In genomic region chr6:115674316-115674715, GRCm38 (mm10) we compare ENCODE assay signal across 11 mouse cellular contexts. TPM values are rescaled to one million over a fixed set of nuclear protein-coding genes. Genes with fewer than 3 reads are reported as not detected.
DNase-seq lines count a peak whose midpoint lies in the region; ATAC-seq and TF ChIP-seq lines count a peak whose summit lies in the region.
"Had no signal": no experiment of that assay in that cellular context is flagged by ENCODE, and none has a peak within 500 bp of the region (broad histone marks: within the 10 kb centered on the region; RNA-seq: fewer than 3 reads in every experiment).

No protein-coding gene starts in this region.

- 1% methylated on average over 2 of the region's 2 CpGs for WGBS in liver, adult 2 months
- 54% methylated on average over 2 of the region's 2 CpGs for WGBS in embryonic facial prominence, embryonic 14.5 days
- 30% methylated on average over 2 of the region's 2 CpGs for WGBS in intestine, embryonic 15.5 days
- 66% methylated on average over 2 of the region's 2 CpGs for WGBS in neural tube, embryonic 12.5 days

- peak overlapping the region; percentile 48 for H3K4me3 ChIP-seq in liver, adult 2 months (ENCODE audit: insufficient read depth, low read depth, low read length)
- peak overlapping the region; percentile 100 for H3K4me3 ChIP-seq in embryonic facial prominence, embryonic 14.5 days (ENCODE audit: low read depth, low read length)
- peak overlapping the region; percentile 79 for H3K4me3 ChIP-seq in intestine, embryonic 15.5 days (replicated peaks)
- peak overlapping the region; percentile 97 for H3K4me3 ChIP-seq in neural tube, embryonic 12.5 days

- peaks cover 48% of the 10 kb centered on the region for H3K79me2 ChIP-seq in liver, adult 2 months (ENCODE audit: control insufficient read depth, insufficient read depth, low read length)

- H3K27ac ChIP-seq in liver, adult 2 months (replicated peaks; ENCODE audit: insufficient read depth, low read depth, low read length), result peak overlapping the region; percentile 73
- H3K27ac ChIP-seq in embryonic facial prominence, embryonic 14.5 days (replicated peaks; ENCODE audit: low read depth, low read length), result no peak overlapping the region
- H3K27ac ChIP-seq in intestine, embryonic 15.5 days, result no peak overlapping the region
- no peak overlapping the region for H3K27ac ChIP-seq in neural tube, embryonic 12.5 days

- no peaks in the 10 kb centered on the region for H3K36me3 ChIP-seq in liver, adult 2 months (ENCODE audit: control insufficient read depth, insufficient read depth, low read length)
- no peaks in the 10 kb centered on the region for H3K36me3 ChIP-seq in embryonic facial prominence, embryonic 14.5 days (ENCODE audit: control insufficient read depth, insufficient read depth, low read length)
- no peaks in the 10 kb centered on the region for H3K36me3 ChIP-seq in intestine, embryonic 15.5 days
- H3K36me3 ChIP-seq in neural tube, embryonic 12.5 days, result no peaks in the 10 kb centered on the region

- no peaks in the 10 kb centered on the region for H3K9me3 ChIP-seq in embryonic facial prominence, embryonic 14.5 days (ENCODE audit: control insufficient read depth, low read length)
- no peaks in the 10 kb centered on the region for H3K9me3 ChIP-seq in intestine, embryonic 15.5 days
- H3K9me3 ChIP-seq in neural tube, embryonic 12.5 days, result no peaks in the 10 kb centered on the region

- H3K4me1 ChIP-seq in liver, adult 2 months (ENCODE audit: control insufficient read depth, insufficient read depth, low read length), result peaks cover 21% of the 10 kb centered on the region
- H3K4me1 ChIP-seq in embryonic facial prominence, embryonic 14.5 days (ENCODE audit: control insufficient read depth, insufficient read depth, low read length), result peaks cover 20% of the 10 kb centered on the region
- peaks cover 12% of the 10 kb centered on the region; the same call in 1 of the 2 replicates for H3K4me1 ChIP-seq in intestine, embryonic 15.5 days (replicated peaks)
- H3K4me1 ChIP-seq in neural tube, embryonic 12.5 days, result peaks cover 12% of the 10 kb centered on the region

- peak; percentile 55 for DNase-seq in liver, adult 2 months (ENCODE audit: extremely low read depth, low read depth, low spot score)
- DNase-seq in liver, result no peak
- no peak for DNase-seq in embryonic facial prominence, embryonic 14.5 days (ENCODE audit: low spot score)
- no peak for DNase-seq in urinary bladder, postnatal 4 days (ENCODE audit: low spot score in 2 of 2)
- no peak for DNase-seq in natural killer cell, adult 2 months (ENCODE audit: low spot score in 2 of 2)
- DNase-seq: adrenal gland, postnatal 25 days; layer of hippocampus, postnatal 36 days; thymus, adult 2 months had no signal

- no peak for TF ChIP-seq CTCF in liver, adult 2 months (IDR thresholded peaks at IDR 0.05; ENCODE audit: low read depth, low read length)

- no peaks in the 10 kb centered on the region for H3K27me3 ChIP-seq in liver, adult 2 months (ENCODE audit: control insufficient read depth, insufficient read depth, low read length)
- H3K27me3 ChIP-seq in embryonic facial prominence, embryonic 14.5 days (replicated peaks; ENCODE audit: control insufficient read depth, insufficient read depth, low read length), result no peaks in the 10 kb centered on the region
- no peaks in the 10 kb centered on the region for H3K27me3 ChIP-seq in intestine, embryonic 15.5 days (replicated peaks)
- H3K27me3 ChIP-seq in neural tube, embryonic 12.5 days (replicated peaks), result no peaks in the 10 kb centered on the region

- H3K4me2 ChIP-seq in embryonic facial prominence, embryonic 14.5 days (ENCODE audit: low read depth, low read length), result peak overlapping the region; percentile 88
- peak overlapping the region; percentile 73 for H3K4me2 ChIP-seq in intestine, embryonic 15.5 days (replicated peaks)
- H3K4me2 ChIP-seq in neural tube, embryonic 12.5 days (replicated peaks), result peak overlapping the region; percentile 80

- TF ChIP-seq POLR2A in liver, adult 2 months (IDR thresholded peaks at IDR 0.05; ENCODE audit: extremely low read depth, insufficient read depth, low read length), result no peak

- peak overlapping the region; percentile 63 for H3K9ac ChIP-seq in liver, adult 2 months (ENCODE audit: low read depth, low read length)
- H3K9ac ChIP-seq in embryonic facial prominence, embryonic 14.5 days (ENCODE audit: low read depth, low read length), result peak overlapping the region; percentile 100
- peak overlapping the region; percentile 92 for H3K9ac ChIP-seq in intestine, embryonic 15.5 days
- peak overlapping the region; percentile 99; the same call in 1 of the 2 replicates for H3K9ac ChIP-seq in neural tube, embryonic 12.5 days

- no peak for ATAC-seq in embryonic facial prominence, embryonic 14.5 days (ENCODE audit: low read depth)
- no peak for ATAC-seq in intestine, embryonic 15.5 days
- ATAC-seq in neural tube, embryonic 12.5 days (ENCODE audit: low FRiP score, low read depth), result no peak
- ATAC-seq in granulocyte monocyte progenitor cell, adult 5-6 weeks (replicated peaks; ENCODE audit: poor library complexity, severe bottlenecking), result no peak

RNA-seq across cellular contexts. Expression of gene Raf1, which starts 2.1 kb away (rescaled TPM):
- total RNA-seq in liver, adult 2 months (2014; rRNA removed), result 71.0 and 92.3 TPM in 2 replicates
- 90.3 and 129 TPM in 2 replicates for polyA plus RNA-seq in liver, adult 2 months (2012; rRNA removed)
- polyA plus RNA-seq in embryonic facial prominence, embryonic 14.5 days (2014; fragmentation: Nextera tagmentation; extraction: Ambion mirVana), result 98.6 and 112 TPM in 2 replicates
- polyA plus RNA-seq in intestine, embryonic 15.5 days (2015; fragmentation: Nextera tagmentation; extraction: Ambion mirVana), result 76.2 and 79.5 TPM in 2 replicates
- polyA plus RNA-seq in neural tube, embryonic 12.5 days (2016; fragmentation: Nextera tagmentation; extraction: Ambion mirVana), result 158 and 173 TPM in 2 replicates
- 116 and 120 TPM in 2 replicates for total RNA-seq in granulocyte monocyte progenitor cell, adult 5-6 weeks (2014; fragmentation: Nextera tagmentation)
- total RNA-seq in granulocyte monocyte progenitor cell, adult 5-6 weeks (2017), result 60.2 and 65.5 TPM in 2 replicates

Comparison
In these comparisons a context has a peak if more than half of its experiments do, and no peak if none do; other contexts are left out.
1. H3K4me3 ChIP-seq: peak in every context shown above with its lines; median percentile 100 in embryonic facial prominence, embryonic 14.5 days; 97 in neural tube, embryonic 12.5 days; 79 in intestine, embryonic 15.5 days; 48 in liver, adult 2 months.